Mouse (Mus musculus) NIH3T3 (cell line): Measurements from ENCODE around the gene Plod2.

ENCODE experiments used
- DNase-seq: peaks from one replicate; pipeline ENCODE4 v3.0.0-alpha.2; 2012; ENCODE audit warnings: low read depth

Gene Plod2

GRCm38 (mm10) chr9:92541977-92542561 is at the start of gene Plod2:
Plod2 (plus strand) TSS chr9:92542223.
- DNase-seq, result peak; percentile 80

GRCm38 (mm10) chr9:92499710-92500410 is 42.2 kb upstream of the Plod2 start:
- peak; percentile 87 for DNase-seq

GRCm38 (mm10) chr9:92504256-92504655 is 37.8 kb upstream of the Plod2 start:
- DNase-seq, result no peak

GRCm38 (mm10) chr9:92504889-92505288 is 37.1 kb upstream of the Plod2 start:
- DNase-seq, result peak; percentile 5

GRCm38 (mm10) chr9:92511696-92512095 is 30.3 kb upstream of the Plod2 start:
- no peak for DNase-seq

- no peak for DNase-seq
Measured at GRCm38 (mm10) chr9:92517036-92517435, 25.0 kb upstream of the Plod2 start.

GRCm38 (mm10) chr9:92520751-92521150 is 21.3 kb upstream of the Plod2 start:
- DNase-seq, result no peak

- no peak for DNase-seq
Measured at GRCm38 (mm10) chr9:92524506-92524905, 17.5 kb upstream of the Plod2 start.

GRCm38 (mm10) chr9:92530055-92530454 is 12.0 kb upstream of the Plod2 start:
- no peak for DNase-seq

- peak; percentile 20 for DNase-seq
Measured at GRCm38 (mm10) chr9:92537735-92538134, 4.3 kb upstream of the Plod2 start.

GRCm38 (mm10) chr9:92538216-92538615 is 3.8 kb upstream of the Plod2 start:
- DNase-seq, result peak; percentile 38

GRCm38 (mm10) chr9:92542591-92543416 is 781 bp downstream of the Plod2 start:
- DNase-seq, result peak; percentile 60

- DNase-seq, result no peak
Measured at GRCm38 (mm10) chr9:92544146-92544545, 2.1 kb downstream of the Plod2 start.

GRCm38 (mm10) chr9:92545021-92545420 is 3.0 kb downstream of the Plod2 start:
- DNase-seq, result no peak

GRCm38 (mm10) chr9:92546446-92546845 is 4.4 kb downstream of the Plod2 start:
- DNase-seq, result peak; percentile 58

GRCm38 (mm10) chr9:92547106-92547505 is 5.1 kb downstream of the Plod2 start:
- DNase-seq, result no peak

GRCm38 (mm10) chr9:92547821-92548220 is 5.8 kb downstream of the Plod2 start:
- no peak for DNase-seq

- DNase-seq, result no peak
Measured at GRCm38 (mm10) chr9:92548603-92549002, 6.6 kb downstream of the Plod2 start.

GRCm38 (mm10) chr9:92549811-92550490 is 7.9 kb downstream of the Plod2 start:
- peak; percentile 34 for DNase-seq

GRCm38 (mm10) chr9:92550981-92551380 is 9.0 kb downstream of the Plod2 start:
- no peak for DNase-seq

GRCm38 (mm10) chr9:92551666-92552065 is 9.6 kb downstream of the Plod2 start:
- no peak for DNase-seq

GRCm38 (mm10) chr9:92552691-92553090 is 10.7 kb downstream of the Plod2 start:
- DNase-seq, result no peak
